Mouse (Mus musculus) hindbrain, embryonic 15.5 days (tissue): ENCODE data around the gene Pde6h. TPM values are rescaled to one million over a fixed set of nuclear protein-coding genes. Genes with fewer than 3 reads are reported as not detected.

Experiments used
- ATAC-seq: fragments of 200-750 bp; cut with Nextera tagmentation; 2 replicates; pipeline ENCODE4 v1.8.0; 2017; ENCODE audit warnings: low read depth, moderate number of reproducible peaks, moderate TSS enrichment; ENCODE audit not compliant: low FRiP score
- H3K27ac ChIP-seq: fragments of 300-500 bp; sonication (generic); replicated peaks from 2 replicates; pipeline ENCODE4 v1.5.1; 2015; ENCODE audit warnings: mild to moderate bottlenecking, inconsistent platforms
- H3K27me3 ChIP-seq: fragments of 300-500 bp; sonication (generic); 2 replicates; pipeline ENCODE4 v1.6.1; 2015; ENCODE audit warnings: control low read depth, inconsistent platforms
- H3K36me3 ChIP-seq: fragments of 300-500 bp; sonication (generic); 2 replicates; pipeline ENCODE4 v1.6.1; 2015; ENCODE audit warnings: control low read depth, inconsistent platforms
- H3K4me1 ChIP-seq: fragments of 300-500 bp; sonication (generic); replicated peaks from 2 replicates; pipeline ENCODE4 v1.6.1; 2015; ENCODE audit warnings: control low read depth, inconsistent platforms
- H3K4me2 ChIP-seq: fragments of 300-500 bp; sonication (generic); 2 replicates; pipeline ENCODE4 v1.6.1; 2015; ENCODE audit warnings: moderate library complexity, mild to moderate bottlenecking, inconsistent platforms
- H3K4me3 ChIP-seq: fragments of 300-500 bp; sonication (generic); 2 replicates; pipeline ENCODE4 v1.5.1; 2015; ENCODE audit warnings: mild to moderate bottlenecking, inconsistent platforms
- H3K9ac ChIP-seq: fragments of 300-500 bp; sonication (generic); 2 replicates; pipeline ENCODE4 v1.6.1; 2015; ENCODE audit warnings: inconsistent platforms
- H3K9me3 ChIP-seq: fragments of 300-500 bp; sonication (generic); 2 replicates; pipeline ENCODE4 v1.6.1; 2016; ENCODE audit warnings: control low read depth, inconsistent platforms
- WGBS: fragments of 180-500 bp; shearing (Covaris S2); methylation state at CpG from one replicate; pipeline ENCODE4 v1.1.7; 2015; 5-methylcytosine and 5-hydroxymethylcytosine counted together
- polyA plus RNA-seq: library from polyadenylated mRNA; unstranded; fragments of >200 nt; fragmentation: Nextera tagmentation; extraction: Ambion mirVana; gene quantifications from 2 replicates; pipeline ENCODE4 v1.2.1, GENCODE M21; 2015

Pde6h gene
- polyA plus RNA-seq, 1 experiment from 2014 or later: 1.1 TPM

GRCm38 (mm10) chr6:136931246-136931645 is 7.6 kb downstream of the Pde6h start:
- no peak overlapping the region for H3K9ac ChIP-seq
- H3K9me3 ChIP-seq: no peaks in the 10 kb centered on the region
- H3K4me3 ChIP-seq: no peak overlapping the region
- H3K4me2 ChIP-seq: no peak overlapping the region
- ATAC-seq: no peak
- peak overlapping the region; percentile 55 for H3K27ac ChIP-seq
- H3K27me3 ChIP-seq: no peaks in the 10 kb centered on the region
- 81% methylated on average over 13 of the region's 13 CpGs for WGBS
- no peaks in the 10 kb centered on the region for H3K4me1 ChIP-seq
- no peaks in the 10 kb centered on the region for H3K36me3 ChIP-seq

DNA sequence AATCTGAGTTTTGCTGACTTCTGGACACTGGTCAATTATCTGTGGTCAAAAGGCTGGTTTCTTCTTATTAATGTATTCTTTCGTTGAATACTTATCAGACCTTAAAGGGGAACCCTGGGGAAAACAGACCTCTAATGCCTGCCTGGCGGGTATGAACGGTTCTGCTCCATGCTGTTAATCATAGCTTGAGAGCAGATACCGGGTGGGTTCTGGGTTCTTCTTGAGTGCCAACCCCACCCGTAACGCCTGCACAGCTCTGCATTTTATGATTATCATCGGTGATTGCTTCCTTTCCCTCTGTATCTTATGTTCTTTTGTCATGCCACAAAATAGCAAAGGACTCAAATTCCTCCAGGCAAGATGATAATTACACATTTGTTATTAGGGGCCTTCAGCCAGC is 10.4 kb downstream of the Pde6h start:
- H3K4me2 ChIP-seq: no peak overlapping the region
- H3K4me3 ChIP-seq: no peak overlapping the region
- 71% methylated on average over 7 of the region's 7 CpGs for WGBS
- no peaks in the 10 kb centered on the region for H3K27me3 ChIP-seq
- no peaks in the 10 kb centered on the region for H3K9me3 ChIP-seq
- H3K27ac ChIP-seq: no peak overlapping the region
- no peak for ATAC-seq
- no peaks in the 10 kb centered on the region for H3K36me3 ChIP-seq
- no peak overlapping the region for H3K9ac ChIP-seq
- no peaks in the 10 kb centered on the region for H3K4me1 ChIP-seq

GRCm38 (mm10) chr6:136935233-136935632 is 11.6 kb downstream of the Pde6h start:
- Histone ChIP-seq H3K9me3 (no peaks in the 10 kb centered on the region), H3K9ac (no peak overlapping the region), H3K27me3 (no peaks in the 10 kb centered on the region), H3K36me3 (no peaks in the 10 kb centered on the region), H3K27ac (no peak overlapping the region), H3K4me3 (no peak overlapping the region), H3K4me2 (no peak overlapping the region), H3K4me1 (no peaks in the 10 kb centered on the region)
- ATAC-seq: no peak
- WGBS: 54% methylated on average over 3 of the region's 3 CpGs

DNA sequence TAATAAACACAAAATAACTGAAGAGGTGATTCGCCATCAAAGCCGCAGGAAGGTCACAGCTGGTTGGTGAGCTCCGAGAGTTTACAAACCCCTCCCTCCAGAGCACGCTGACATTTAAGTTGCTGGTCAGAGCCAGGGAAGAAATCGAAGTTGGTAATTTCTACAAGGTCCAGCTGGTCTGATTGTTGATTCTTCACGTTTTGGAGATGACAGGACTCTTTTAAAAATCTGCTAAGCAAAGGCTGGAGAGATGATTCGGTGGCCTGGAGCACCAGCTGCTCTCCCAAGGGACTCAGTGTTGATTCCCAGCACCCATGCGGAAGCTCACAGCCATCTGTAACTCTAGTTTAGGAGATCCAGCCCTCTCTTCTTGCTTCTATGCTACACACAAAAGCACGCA is 12.7 kb downstream of the Pde6h start:
- no peaks in the 10 kb centered on the region for H3K36me3 ChIP-seq
- H3K27me3 ChIP-seq: no peaks in the 10 kb centered on the region
- no peaks in the 10 kb centered on the region for H3K9me3 ChIP-seq
- no peak overlapping the region for H3K27ac ChIP-seq
- no peak for ATAC-seq
- H3K4me3 ChIP-seq: no peak overlapping the region
- H3K4me2 ChIP-seq: no peak overlapping the region
- H3K4me1 ChIP-seq: no peaks in the 10 kb centered on the region
- WGBS: 83% methylated on average over 9 of the region's 9 CpGs
- no peak overlapping the region for H3K9ac ChIP-seq

DNA sequence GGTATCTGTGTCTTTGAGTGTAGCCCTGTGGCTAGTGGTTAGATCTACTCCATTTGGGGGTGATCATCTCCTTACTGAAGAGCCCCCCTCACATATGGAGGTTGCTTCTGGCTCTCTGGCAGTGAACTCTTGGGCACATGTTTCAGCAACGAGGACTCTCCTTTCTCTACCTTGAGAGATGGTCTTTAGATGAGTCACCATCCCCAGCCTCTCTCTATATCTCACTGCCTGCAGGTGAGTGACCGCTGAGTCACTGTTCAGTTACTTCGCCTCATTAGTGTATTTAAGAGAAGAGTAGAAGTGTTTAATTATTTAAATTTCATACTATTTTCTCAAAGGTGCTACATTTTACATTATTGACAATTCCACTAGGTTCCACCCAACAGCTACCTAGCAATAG is 13.5 kb downstream of the Pde6h start:
- Histone ChIP-seq H3K9me3 (no peaks in the 10 kb centered on the region), H3K4me2 (no peak overlapping the region), H3K27me3 (no peaks in the 10 kb centered on the region), H3K4me3 (no peak overlapping the region), H3K9ac (no peak overlapping the region), H3K36me3 (no peaks in the 10 kb centered on the region), H3K4me1 (no peaks in the 10 kb centered on the region), H3K27ac (no peak overlapping the region)
- WGBS: 87% methylated on average over 3 of the region's 3 CpGs
- no peak for ATAC-seq

- no peaks in the 10 kb centered on the region for H3K9me3 ChIP-seq
- no peaks in the 10 kb centered on the region for H3K4me1 ChIP-seq
- no peak overlapping the region for H3K4me3 ChIP-seq
- no peak overlapping the region for H3K27ac ChIP-seq
- H3K27me3 ChIP-seq: no peaks in the 10 kb centered on the region
- ATAC-seq: no peak
- H3K36me3 ChIP-seq: no peaks in the 10 kb centered on the region
- WGBS: 73% methylated on average over 18 of the region's 18 CpGs
- no peak overlapping the region for H3K4me2 ChIP-seq
- H3K9ac ChIP-seq: no peak overlapping the region
These were observed 14.9 kb downstream of the Pde6h start for GRCm38 (mm10) chr6:136938331-136939126.

DNA sequence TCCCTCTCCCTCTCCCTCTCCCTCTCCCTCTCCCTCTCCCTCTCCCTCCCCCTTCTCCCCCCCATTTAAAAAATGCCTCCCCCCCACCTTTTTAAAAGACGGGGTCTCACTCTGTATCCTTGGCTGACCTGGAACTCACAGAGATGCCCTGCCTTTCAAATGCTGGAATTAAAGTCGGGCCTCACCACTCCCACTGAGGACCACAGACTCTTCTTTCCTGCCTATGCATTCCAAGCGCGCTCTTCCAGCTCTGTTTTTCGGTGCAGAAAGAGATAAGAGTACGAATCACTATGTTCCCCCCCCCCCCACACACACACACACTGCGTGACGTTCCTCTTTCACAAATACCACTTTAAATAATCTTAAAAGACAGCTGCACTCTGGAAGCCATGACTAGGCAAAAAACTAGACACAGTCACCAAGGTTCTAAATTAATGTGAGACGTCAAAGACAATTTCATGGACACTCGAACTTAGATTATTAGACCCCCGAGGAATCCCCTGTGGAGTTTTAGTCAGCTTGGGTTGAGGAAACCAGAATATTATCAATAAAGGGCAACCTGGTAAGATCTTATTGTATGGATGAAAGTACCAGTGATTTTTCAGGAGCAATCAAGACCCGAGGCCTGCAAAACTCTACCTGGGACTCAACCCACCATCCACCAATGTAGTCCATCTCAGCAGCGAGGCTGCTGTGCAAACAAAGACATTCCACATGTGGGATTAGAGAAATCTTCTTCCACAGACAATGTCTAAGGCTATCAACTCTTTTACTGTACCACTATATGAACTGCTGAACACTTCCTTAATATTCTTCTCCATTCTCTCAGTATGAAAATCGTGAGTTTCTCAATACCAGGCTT is 15.9 kb downstream of the Pde6h start:
- WGBS: 80% methylated on average over 14 of the region's 14 CpGs
- no peaks in the 10 kb centered on the region for H3K36me3 ChIP-seq
- no peak overlapping the region for H3K4me3 ChIP-seq
- no peak for ATAC-seq
- H3K27me3 ChIP-seq: no peaks in the 10 kb centered on the region
- no peaks in the 10 kb centered on the region for H3K9me3 ChIP-seq
- H3K4me2 ChIP-seq: no peak overlapping the region
- H3K4me1 ChIP-seq: no peaks in the 10 kb centered on the region
- no peak overlapping the region for H3K27ac ChIP-seq
- no peak overlapping the region for H3K9ac ChIP-seq

GRCm38 (mm10) chr6:136940188-136940960 is 16.7 kb downstream of the Pde6h start:
- no peak overlapping the region for H3K4me3 ChIP-seq
- WGBS: 79% methylated on average over 11 of the region's 11 CpGs
- ATAC-seq: no peak
- no peaks in the 10 kb centered on the region for H3K4me1 ChIP-seq
- H3K27me3 ChIP-seq: no peaks in the 10 kb centered on the region
- H3K4me2 ChIP-seq: no peak overlapping the region
- H3K27ac ChIP-seq: peak overlapping the region; percentile 38; the same call in 1 of the 2 replicates
- no peak overlapping the region for H3K9ac ChIP-seq
- no peaks in the 10 kb centered on the region for H3K36me3 ChIP-seq
- H3K9me3 ChIP-seq: no peaks in the 10 kb centered on the region

DNA sequence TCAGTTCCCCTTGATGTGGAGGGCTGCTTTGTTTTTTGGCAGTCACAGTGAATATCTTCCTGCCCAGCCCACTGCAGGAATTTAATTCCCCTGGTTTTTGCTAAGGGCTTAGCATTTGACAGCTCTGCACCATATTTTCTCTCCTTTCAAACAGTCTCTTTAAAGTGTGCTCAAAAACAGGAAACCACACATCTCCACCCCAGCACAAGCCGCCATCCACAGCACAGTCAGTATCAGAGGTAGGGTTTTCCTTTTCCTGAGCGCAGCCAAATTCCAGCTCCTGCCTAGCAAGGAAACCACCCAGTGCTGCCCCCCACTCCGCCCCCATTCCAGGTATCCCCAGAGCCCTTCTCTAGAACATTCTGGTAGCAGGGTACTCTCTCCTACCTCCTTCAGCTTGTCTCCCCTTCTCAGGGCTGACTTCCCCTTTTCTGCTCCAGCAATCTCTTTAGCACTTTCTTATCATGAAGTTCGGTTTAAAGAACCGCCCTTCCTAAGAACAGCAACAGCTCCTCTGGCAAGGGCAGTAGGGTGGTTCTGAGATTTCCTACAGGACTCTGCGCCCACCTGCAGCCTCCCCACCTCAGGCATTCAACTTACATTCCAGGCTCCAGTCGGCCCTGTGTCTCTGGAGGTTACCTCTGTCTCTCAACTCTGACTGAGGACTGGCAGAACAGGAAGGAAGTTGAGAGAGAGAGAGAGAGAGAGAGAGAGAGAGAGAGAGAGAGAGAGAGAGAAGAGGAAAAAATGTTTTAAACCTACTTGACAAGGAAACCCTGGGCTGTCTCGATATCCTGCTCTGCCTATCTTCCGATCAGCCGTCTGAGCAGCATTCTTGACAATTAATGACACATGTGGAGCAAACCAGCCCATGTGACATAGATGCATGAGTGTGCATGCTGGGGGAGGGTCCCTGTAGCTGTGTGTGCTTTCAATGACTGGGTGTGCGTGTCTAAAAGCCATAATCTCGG is 17.7 kb downstream of the Pde6h start, which contains the start of gene Arhgdib:
Gene Arhgdib (minus strand): TSS at position 849 of the 971 bp plus-strand sequence.
- no peaks in the 10 kb centered on the region for H3K9me3 ChIP-seq
- no peaks in the 10 kb centered on the region for H3K4me1 ChIP-seq
- WGBS: 59% methylated on average over 12 of the region's 12 CpGs
- H3K27ac ChIP-seq: peak within 1 kb of the TSS; percentile 53
- H3K4me2 ChIP-seq: no peak within 1 kb of the TSS
- no peak within 1 kb of the TSS for H3K9ac ChIP-seq
- H3K27me3 ChIP-seq: no peaks in the 10 kb centered on the region
- ATAC-seq: no peak
- H3K4me3 ChIP-seq: no peak within 1 kb of the TSS
- no peaks in the 10 kb centered on the region for H3K36me3 ChIP-seq

DNA sequence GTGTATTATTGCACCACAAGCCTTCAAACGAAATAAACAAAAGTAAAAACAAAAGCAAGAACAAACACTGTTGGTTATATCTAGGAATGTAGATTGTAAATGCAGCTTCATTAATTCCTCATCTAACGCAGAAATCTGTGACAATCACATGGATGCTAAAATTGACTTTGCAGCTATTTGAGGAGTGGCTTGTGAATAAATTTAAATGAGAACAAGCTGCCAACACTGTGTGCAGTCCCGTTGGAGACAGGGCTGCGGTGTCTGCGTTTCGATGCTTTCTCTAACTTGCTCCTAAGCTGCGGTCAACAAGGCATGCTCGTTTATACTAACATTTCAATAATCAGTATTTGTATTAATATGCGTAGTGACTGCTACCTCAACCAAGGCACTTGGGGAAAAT is 18.6 kb downstream of the Pde6h start:
- H3K4me3 ChIP-seq: no peak overlapping the region
- WGBS: 77% methylated on average over 9 of the region's 9 CpGs
- no peak for ATAC-seq
- H3K27me3 ChIP-seq: no peaks in the 10 kb centered on the region
- H3K27ac ChIP-seq: no peak overlapping the region
- H3K4me1 ChIP-seq: no peaks in the 10 kb centered on the region
- no peaks in the 10 kb centered on the region for H3K36me3 ChIP-seq
- H3K9ac ChIP-seq: no peak overlapping the region
- no peaks in the 10 kb centered on the region for H3K9me3 ChIP-seq
- H3K4me2 ChIP-seq: no peak overlapping the region

GRCm38 (mm10) chr6:136943392-136943791 is 19.8 kb downstream of the Pde6h start:
- H3K9ac ChIP-seq: no peak overlapping the region
- H3K36me3 ChIP-seq: no peaks in the 10 kb centered on the region
- H3K9me3 ChIP-seq: no peaks in the 10 kb centered on the region
- no peak overlapping the region for H3K4me3 ChIP-seq
- no peak for ATAC-seq
- H3K27ac ChIP-seq: no peak overlapping the region
- H3K27me3 ChIP-seq: no peaks in the 10 kb centered on the region
- no peak overlapping the region for H3K4me2 ChIP-seq
- H3K4me1 ChIP-seq: no peaks in the 10 kb centered on the region
